Mouse (Mus musculus) cerebellum, adult (tissue): ENCODE data around the gene Gaa.
"Not testable (repeated sequence)": the region's sequence is repeated elsewhere in the genome, so short reads cannot be mapped to it uniquely, and the experiment has no call there.

Source experiments
- ATAC-seq: cut with Nextera tagmentation; 2 replicates; pipeline ENCODE4 v1.9.2; 2017; ENCODE audit warnings: mild to moderate bottlenecking, moderate library complexity, mixed read lengths; ENCODE audit not compliant: insufficient number of reproducible peaks, low FRiP score, low TSS enrichment

Gaa gene

GRCm38 (mm10) chr11:119250998-119251397 is 16.7 kb upstream of the Gaa start:
- ATAC-seq: no peak

- ATAC-seq: no peak; the same call in 1 of the 2 replicates
Observed at GRCm38 (mm10) chr11:119252854-119253541, 14.7 kb upstream of the Gaa start.

GRCm38 (mm10) chr11:119256557-119256956 is 11.1 kb upstream of the Gaa start:
- not testable (repeated sequence) for ATAC-seq

GRCm38 (mm10) chr11:119258216-119258571 is 9.5 kb upstream of the Gaa start:
- ATAC-seq: no peak

- no peak for ATAC-seq
Observed at GRCm38 (mm10) chr11:119258572-119259322, 8.9 kb upstream of the Gaa start.

GRCm38 (mm10) chr11:119259977-119260376 is 7.7 kb upstream of the Gaa start:
- 0 out of 2 replicates have a peak, but pooled peaks have one; percentile 23 for ATAC-seq

- no peak for ATAC-seq
Observed at GRCm38 (mm10) chr11:119264413-119264812, 3.3 kb upstream of the Gaa start.

GRCm38 (mm10) chr11:119265811-119266210 is 1.9 kb upstream of the Gaa start:
- ATAC-seq: no peak

GRCm38 (mm10) chr11:119267241-119267674 is 429 bp upstream of the Gaa start:
- ATAC-seq: peak; percentile 51; the same call in 1 of the 2 replicates

- no peak for ATAC-seq
Observed at GRCm38 (mm10) chr11:119268557-119269195, 989 bp downstream of the Gaa start.

GRCm38 (mm10) chr11:119272492-119272891 is 4.8 kb downstream of the Gaa start:
- not testable (repeated sequence) for ATAC-seq

GRCm38 (mm10) chr11:119273186-119273930 is 5.7 kb downstream of the Gaa start:
- no peak for ATAC-seq

GRCm38 (mm10) chr11:119281030-119281429 is 13.3 kb downstream of the Gaa start:
- ATAC-seq: no peak

- no peak for ATAC-seq
Observed at GRCm38 (mm10) chr11:119285791-119286527, 18.3 kb downstream of the Gaa start.

GRCm38 (mm10) chr11:119287207-119287992 is 19.7 kb downstream of the Gaa start:
- ATAC-seq: no peak

GRCm38 (mm10) chr11:119292861-119293260 is 25.2 kb downstream of the Gaa start:
- ATAC-seq: not testable (repeated sequence)

- ATAC-seq: no peak
Observed at GRCm38 (mm10) chr11:119297996-119298395, 30.3 kb downstream of the Gaa start.

- ATAC-seq: no peak
Observed at GRCm38 (mm10) chr11:119298917-119299316, 31.2 kb downstream of the Gaa start.
